Comparison of ENCODE assay signal across 8 mouse cellular contexts in the genomic region with DNA sequence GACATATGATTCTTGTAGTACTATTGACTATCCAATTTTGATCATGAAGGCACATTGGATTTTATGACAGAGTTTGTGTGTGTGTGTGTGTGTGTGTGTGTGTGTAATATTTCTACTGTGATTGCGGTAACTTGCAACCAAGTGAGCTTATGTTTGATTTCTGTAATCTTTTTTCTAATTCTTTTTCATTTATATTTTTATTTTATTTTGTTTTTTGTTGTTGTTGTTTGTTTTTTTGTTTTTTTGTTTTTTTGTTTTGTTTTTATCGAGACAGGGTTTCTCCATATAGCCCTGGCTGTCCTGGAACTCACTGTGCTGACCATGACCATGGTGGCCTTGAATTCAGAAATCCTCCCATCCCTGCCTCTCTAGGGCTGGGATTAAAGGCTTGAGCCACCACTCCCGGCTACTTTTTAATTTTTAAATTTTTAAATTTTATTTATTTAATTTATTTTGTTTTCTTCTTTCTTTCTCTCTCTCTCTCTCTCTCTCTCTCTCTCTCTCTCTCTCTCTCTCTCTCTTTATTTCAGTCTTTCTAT.
DNase-seq lines count a peak whose midpoint lies in the region; ATAC-seq and TF ChIP-seq lines count a peak whose summit lies in the region.
"Not testable (repeated sequence)": the region's sequence is repeated elsewhere in the genome, so short reads cannot be mapped to it uniquely, and the experiment has no call there.

No protein-coding gene starts in this region.

- 84% methylated on average over 3 of the region's 3 CpGs for WGBS in embryonic facial prominence, embryonic 12.5 days
- 81% methylated on average over 3 of the region's 3 CpGs for WGBS in intestine, embryonic 14.5 days
- WGBS in limb, embryonic 11.5 days: 87% methylated on average over 3 of the region's 3 CpGs

- in situ Hi-C loops in Patski (cut with MboI; ENCODE audit: low pct_unique_long_range_greater_than_20kb): not testable (repeated sequence)

- H3K4me3 ChIP-seq in embryonic facial prominence, embryonic 12.5 days; intestine, embryonic 14.5 days (ENCODE audit: low read depth, low read length); limb, embryonic 11.5 days (ENCODE audit: low read depth, low read length): not testable (repeated sequence)

- H3K36me3 ChIP-seq in embryonic facial prominence, embryonic 12.5 days; intestine, embryonic 14.5 days (ENCODE audit: control insufficient read depth, insufficient read depth, low read length); limb, embryonic 11.5 days (ENCODE audit: control insufficient read depth, insufficient read depth, low read length): not testable (repeated sequence)

- H3K27ac ChIP-seq in embryonic facial prominence, embryonic 12.5 days; intestine, embryonic 14.5 days (ENCODE audit: low read depth); limb, embryonic 11.5 days (replicated peaks; ENCODE audit: low read depth, low read length): not testable (repeated sequence)

- DNase-seq in Patski (ENCODE audit: low read depth, low spot score): peak; percentile 42
- peak; percentile 80 to 96 for DNase-seq in gastrocnemius, postnatal 4 days (ENCODE audit: low spot score in 2 of 2)
- DNase-seq in intestine, embryonic 14.5 days (ENCODE audit: low spot score); limb, embryonic 11.5 days (ENCODE audit: low spot score): not testable (repeated sequence)
- peak; percentile 0 for DNase-seq in lung, postnatal 36 days
- DNase-seq in urinary bladder, postnatal 4 days (ENCODE audit: low spot score in 2 of 2): peak; percentile 22 to 77

- not testable (repeated sequence) for TF ChIP-seq CTCF in Patski (IDR thresholded peaks at IDR 0.05)

- not testable (repeated sequence) for H3K9ac ChIP-seq in embryonic facial prominence, embryonic 12.5 days; intestine, embryonic 14.5 days (ENCODE audit: low read length); limb, embryonic 11.5 days (ENCODE audit: low read length)

- H3K27me3 ChIP-seq in Patski; embryonic facial prominence, embryonic 12.5 days; intestine, embryonic 14.5 days (replicated peaks; ENCODE audit: control insufficient read depth, insufficient read depth, low read length); limb, embryonic 11.5 days (ENCODE audit: control insufficient read depth, insufficient read depth, low read length): not testable (repeated sequence)

- CTCF ChIA-PET in Patski (lab: Charles Lee): not testable (repeated sequence)

- H3K9me3 ChIP-seq in embryonic facial prominence, embryonic 12.5 days; intestine, embryonic 14.5 days (ENCODE audit: control insufficient read depth, low read length); limb, embryonic 11.5 days (ENCODE audit: control insufficient read depth, low read length): not testable (repeated sequence)

- POLR2A ChIA-PET in Patski (lab: Charles Lee): not testable (repeated sequence)

- peak; percentile 83 for ATAC-seq in Patski
- peak; percentile 93 for ATAC-seq in embryonic facial prominence, embryonic 12.5 days (ENCODE audit: insufficient number of reproducible peaks, insufficient read depth, low FRiP score, low TSS enrichment)
- ATAC-seq in intestine, embryonic 14.5 days (replicated peaks; ENCODE audit: low FRiP score, low TSS enrichment, low read depth): peak; percentile 92
- ATAC-seq in limb, embryonic 11.5 days (ENCODE audit: insufficient number of reproducible peaks, low FRiP score, low TSS enrichment, low read depth): peak; percentile 92
- ATAC-seq in neutrophil, adult 5-6 weeks (ENCODE audit: extremely low read depth, insufficient number of reproducible peaks, low FRiP score, poor library complexity, severe bottlenecking): peak; percentile 46; the same call in 1 of the 2 replicates

- not testable (repeated sequence) for H3K4me2 ChIP-seq in embryonic facial prominence, embryonic 12.5 days (replicated peaks); intestine, embryonic 14.5 days (ENCODE audit: low read length); limb, embryonic 11.5 days (ENCODE audit: low read depth, severe bottlenecking)

- not testable (repeated sequence) for H3K4me1 ChIP-seq in embryonic facial prominence, embryonic 12.5 days; intestine, embryonic 14.5 days (replicated peaks; ENCODE audit: control insufficient read depth, insufficient read depth, low read length); limb, embryonic 11.5 days (ENCODE audit: control insufficient read depth, insufficient read depth, low read length)
